Mouse (Mus musculus) neural tube, embryonic 12.5 days (tissue): ENCODE data around the gene Nkain2. TPM values are rescaled to one million over a fixed set of nuclear protein-coding genes. Genes with fewer than 3 reads are reported as not detected.

Experiments
- ATAC-seq: fragments of 200-750 bp; cut with Nextera tagmentation; 2 replicates; pipeline ENCODE4 v1.8.0; 2017; ENCODE audit warnings: low read depth, mild to moderate bottlenecking, moderate TSS enrichment, moderate library complexity; ENCODE audit not compliant: low FRiP score
- H3K27ac ChIP-seq: fragments of 300-500 bp; sonication (generic); 2 replicates; pipeline ENCODE4 v1.5.1; 2016
- H3K27me3 ChIP-seq: fragments of 300-500 bp; sonication (generic); replicated peaks from 2 replicates; pipeline ENCODE4 v1.6.1; 2016; ENCODE audit warnings: mild to moderate bottlenecking
- H3K36me3 ChIP-seq: fragments of 300-500 bp; sonication (generic); 2 replicates; pipeline ENCODE4 v1.6.1; 2016; ENCODE audit warnings: mild to moderate bottlenecking
- H3K4me1 ChIP-seq: fragments of 300-500 bp; sonication (generic); 2 replicates; pipeline ENCODE4 v1.6.1; 2016
- H3K4me2 ChIP-seq: fragments of 300-500 bp; sonication (generic); replicated peaks from 2 replicates; pipeline ENCODE4 v1.6.1; 2016; ENCODE audit warnings: mild to moderate bottlenecking
- H3K4me3 ChIP-seq: fragments of 300-500 bp; sonication (generic); 2 replicates; pipeline ENCODE4 v1.5.1; 2016
- H3K9ac ChIP-seq: fragments of 300-500 bp; sonication (generic); 2 replicates; pipeline ENCODE4 v1.6.1; 2016; ENCODE audit warnings: mild to moderate bottlenecking
- H3K9me3 ChIP-seq: fragments of 300-500 bp; sonication (generic); 2 replicates; pipeline ENCODE4 v1.6.1; 2016; ENCODE audit warnings: mild to moderate bottlenecking
- WGBS: fragments of 180-500 bp; shearing (Covaris S2); methylation state at CpG from one replicate; pipeline ENCODE4 v1.1.7; 2016; 5-methylcytosine and 5-hydroxymethylcytosine counted together
- polyA plus RNA-seq: library from polyadenylated mRNA; unstranded; fragments of >200 nt; fragmentation: Nextera tagmentation; extraction: Ambion mirVana; gene quantifications from 2 replicates; pipeline ENCODE4 v1.2.1, GENCODE M21; 2016

Nkain2 gene
- polyA plus RNA-seq: 7.2 and 7.6 TPM in 2 replicates

DNA sequence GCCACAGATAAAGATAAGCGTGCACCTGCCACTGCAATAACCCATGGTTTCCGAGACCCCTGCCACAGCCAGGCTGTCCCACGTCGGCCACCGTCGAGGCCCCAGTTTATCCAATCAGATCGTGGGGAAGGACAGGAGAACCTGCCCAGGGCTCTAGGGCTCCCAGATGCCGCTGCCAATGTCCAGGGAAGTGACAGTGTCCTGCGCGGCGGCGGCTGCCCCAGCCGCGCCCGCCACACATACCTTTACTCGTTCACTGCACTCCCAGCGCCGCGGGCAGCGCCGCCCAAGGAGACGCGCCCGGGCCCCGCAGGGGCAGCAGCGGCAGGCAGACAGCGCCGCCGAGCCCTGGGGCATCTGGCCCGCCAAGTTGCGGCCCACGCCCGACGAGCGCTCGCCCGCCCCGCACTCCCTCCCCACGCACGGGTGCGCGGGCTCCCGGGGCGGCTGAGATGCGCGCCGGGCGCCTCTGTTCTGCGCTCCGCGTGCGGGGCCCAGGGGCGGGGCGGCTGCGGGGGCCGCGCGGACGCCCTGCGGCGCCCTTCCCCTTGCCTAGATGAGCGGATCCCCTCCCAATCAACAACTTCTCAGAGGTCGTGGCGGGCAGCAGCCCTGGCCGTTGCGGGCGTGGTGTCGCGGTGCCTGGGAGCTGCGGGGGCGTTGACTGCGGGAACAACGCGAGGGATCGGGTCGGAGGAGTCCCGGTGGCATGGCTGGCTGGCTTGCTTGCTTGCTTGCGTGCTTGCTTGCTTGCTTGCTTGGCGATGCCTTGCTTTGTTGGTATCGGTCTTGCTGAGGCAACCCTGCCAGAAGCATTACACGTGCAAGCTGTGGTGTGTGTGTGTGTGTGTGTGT is at the start of gene Nkain2:
TSS of gene Nkain2 (minus strand) at position 811 of the 855 bp plus-strand sequence.
- peak within 1 kb of the TSS; percentile 79 for H3K4me2 ChIP-seq
- H3K4me3 ChIP-seq: peak within 1 kb of the TSS; percentile 83
- no peaks in the 10 kb centered on the region for H3K36me3 ChIP-seq
- peak; percentile 89 for ATAC-seq
- WGBS: under 1% methylated on average over 75 of the region's 81 CpGs
- H3K27me3 ChIP-seq: no peaks in the 10 kb centered on the region
- no peaks in the 10 kb centered on the region for H3K9me3 ChIP-seq
- no peaks in the 10 kb centered on the region for H3K4me1 ChIP-seq
- H3K27ac ChIP-seq: peak within 1 kb of the TSS; percentile 32; the same call in 1 of the 2 replicates
- peak within 1 kb of the TSS; percentile 89 for H3K9ac ChIP-seq

- Histone ChIP-seq H3K9me3 (no peaks in the 10 kb centered on the region), H3K4me1 (no peaks in the 10 kb centered on the region), H3K27me3 (no peaks in the 10 kb centered on the region), H3K9ac (no peak overlapping the region), H3K4me3 (no peak overlapping the region), H3K4me2 (no peak overlapping the region), H3K36me3 (no peaks in the 10 kb centered on the region), H3K27ac (no peak overlapping the region)
- ATAC-seq: no peak
- WGBS: 94% methylated on average over 3 of the region's 3 CpGs
Observed at GRCm38 (mm10) chr10:32939853-32940252, 49.6 kb upstream of the Nkain2 start.

DNA sequence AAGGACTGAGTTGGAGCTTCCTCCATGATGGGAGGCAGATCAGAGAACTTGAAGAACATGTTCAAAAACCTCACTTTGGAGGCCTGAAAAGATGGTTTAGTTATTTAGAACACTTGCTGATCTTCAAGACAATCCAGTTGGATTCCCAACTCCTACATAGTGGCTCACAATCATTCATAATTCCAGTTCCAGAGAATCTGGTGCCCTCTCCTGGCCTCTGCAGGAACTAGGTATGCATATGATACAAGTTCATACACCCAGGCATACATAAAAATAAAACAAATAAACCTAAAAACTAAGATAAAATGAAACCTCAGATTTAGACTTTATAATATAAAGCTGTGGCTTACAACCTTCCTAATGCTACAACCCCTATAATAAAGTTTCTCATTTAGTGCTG is 4.8 kb upstream of the Nkain2 start:
- no peaks in the 10 kb centered on the region for H3K36me3 ChIP-seq
- ATAC-seq: no peak
- H3K27ac ChIP-seq: no peak overlapping the region
- no peaks in the 10 kb centered on the region for H3K27me3 ChIP-seq
- H3K4me3 ChIP-seq: no peak overlapping the region
- no peaks in the 10 kb centered on the region for H3K9me3 ChIP-seq
- H3K4me2 ChIP-seq: no peak overlapping the region
- no peaks in the 10 kb centered on the region for H3K4me1 ChIP-seq
- no peak overlapping the region for H3K9ac ChIP-seq

DNA sequence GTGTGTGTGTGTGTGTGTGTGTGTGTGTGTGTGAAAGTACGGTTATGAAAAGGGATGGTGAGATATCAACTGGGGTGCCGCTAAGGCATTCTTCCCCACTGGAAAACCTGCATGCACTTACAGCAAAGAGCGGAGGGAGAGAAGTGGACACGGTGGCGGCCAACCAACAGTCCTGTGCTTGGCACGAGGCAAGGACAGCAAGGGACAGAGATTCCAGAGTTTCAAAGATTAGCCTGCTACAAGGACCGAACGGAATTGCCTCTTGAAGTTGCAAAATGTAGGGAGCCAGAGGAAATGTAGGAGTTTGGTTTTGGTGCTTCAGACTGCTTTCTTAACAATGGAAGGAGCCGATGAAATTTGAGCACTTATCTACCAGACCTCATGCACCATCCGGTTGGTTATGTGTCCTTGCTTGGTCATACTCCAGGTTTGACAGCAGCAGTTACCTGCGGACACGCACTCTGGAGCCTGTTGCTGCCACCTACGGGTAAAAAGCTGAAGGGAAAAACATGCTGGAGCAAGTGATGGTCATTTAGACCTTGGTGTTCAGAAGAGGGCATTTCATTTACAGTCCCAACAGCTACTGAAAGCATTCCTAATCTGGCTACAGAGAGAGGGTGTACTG is 357 bp upstream of the Nkain2 start:
- peak; percentile 57 for ATAC-seq
- H3K36me3 ChIP-seq: no peaks in the 10 kb centered on the region
- H3K27me3 ChIP-seq: no peaks in the 10 kb centered on the region
- no peaks in the 10 kb centered on the region for H3K4me1 ChIP-seq
- H3K4me2 ChIP-seq: peak overlapping the region; percentile 79
- no peak overlapping the region for H3K27ac ChIP-seq
- 5% methylated on average over 13 of the region's 13 CpGs for WGBS
- peak overlapping the region; percentile 83 for H3K4me3 ChIP-seq
- no peaks in the 10 kb centered on the region for H3K9me3 ChIP-seq
- peak overlapping the region; percentile 89 for H3K9ac ChIP-seq

DNA sequence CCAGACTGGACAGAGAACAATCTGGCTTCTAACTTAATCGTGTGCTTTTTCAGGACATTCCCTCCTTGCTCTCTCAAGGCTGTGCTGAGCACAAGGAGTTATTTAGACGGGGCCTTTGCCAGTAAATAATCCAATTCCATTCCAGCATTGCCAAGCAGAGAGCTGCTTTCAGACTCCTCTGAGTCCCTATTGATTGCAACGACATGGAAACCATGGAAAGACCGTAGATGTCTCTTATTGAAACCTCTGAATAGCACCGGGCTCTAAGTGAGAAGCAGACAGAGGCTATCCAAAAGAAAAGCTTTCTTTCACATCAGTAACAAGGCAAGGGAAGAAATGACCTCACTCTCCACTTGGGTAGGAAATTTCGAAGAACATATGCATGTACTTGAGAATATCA is 8.3 kb downstream of the Nkain2 start:
- Histone ChIP-seq H3K9me3 (no peaks in the 10 kb centered on the region), H3K27ac (no peak overlapping the region), H3K27me3 (no peaks in the 10 kb centered on the region), H3K4me1 (no peaks in the 10 kb centered on the region), H3K4me3 (no peak overlapping the region), H3K4me2 (no peak overlapping the region), H3K36me3 (no peaks in the 10 kb centered on the region), H3K9ac (no peak overlapping the region)
- ATAC-seq: no peak
- 66% methylated on average over 6 of the region's 6 CpGs for WGBS

- no peak for ATAC-seq
- no peaks in the 10 kb centered on the region for H3K36me3 ChIP-seq
- H3K4me1 ChIP-seq: no peaks in the 10 kb centered on the region
- no peak overlapping the region for H3K9ac ChIP-seq
- H3K27ac ChIP-seq: no peak overlapping the region
- H3K27me3 ChIP-seq: no peaks in the 10 kb centered on the region
- H3K9me3 ChIP-seq: no peaks in the 10 kb centered on the region
- H3K4me2 ChIP-seq: no peak overlapping the region
- 85% methylated on average over 1 of the region's 1 CpGs for WGBS
- no peak overlapping the region for H3K4me3 ChIP-seq
Observed at GRCm38 (mm10) chr10:32870691-32871406, 19.4 kb downstream of the Nkain2 start.

DNA sequence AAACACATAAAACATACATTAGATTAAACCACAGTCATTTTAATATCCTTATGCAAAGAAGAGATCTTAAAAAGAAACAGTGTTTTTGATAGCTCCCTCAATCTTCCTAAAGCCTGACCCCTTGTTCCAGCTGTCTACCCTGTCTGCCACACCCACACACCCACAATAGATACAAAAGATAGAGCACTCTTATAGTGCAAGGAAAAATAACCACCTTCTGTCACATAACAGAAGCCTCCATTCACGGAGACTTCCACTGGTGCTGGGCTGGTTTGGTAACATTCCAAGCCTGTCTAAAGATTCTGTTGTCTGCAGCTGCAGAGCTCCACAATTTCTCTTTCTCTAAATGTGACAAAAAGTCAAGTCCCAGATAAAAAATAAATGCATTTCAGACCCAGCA is 20.7 kb downstream of the Nkain2 start:
- Histone ChIP-seq H3K4me2 (no peak overlapping the region), H3K27me3 (no peaks in the 10 kb centered on the region), H3K9me3 (no peaks in the 10 kb centered on the region), H3K4me1 (no peaks in the 10 kb centered on the region), H3K27ac (no peak overlapping the region), H3K36me3 (no peaks in the 10 kb centered on the region), H3K4me3 (no peak overlapping the region), H3K9ac (no peak overlapping the region)
- ATAC-seq: no peak
- WGBS: 40% methylated on average over 1 of the region's 1 CpGs

- H3K9ac ChIP-seq: no peak overlapping the region
- ATAC-seq: no peak
- no peaks in the 10 kb centered on the region for H3K36me3 ChIP-seq
- WGBS: 85% methylated on average over 4 of the region's 4 CpGs
- H3K27me3 ChIP-seq: no peaks in the 10 kb centered on the region
- H3K4me2 ChIP-seq: no peak overlapping the region
- H3K27ac ChIP-seq: no peak overlapping the region
- no peaks in the 10 kb centered on the region for H3K4me1 ChIP-seq
- H3K4me3 ChIP-seq: no peak overlapping the region
- H3K9me3 ChIP-seq: no peaks in the 10 kb centered on the region
Observed at GRCm38 (mm10) chr10:32815210-32815883, 74.9 kb downstream of the Nkain2 start.

GRCm38 (mm10) chr10:32796215-32796614 is 94.0 kb downstream of the Nkain2 start:
- Histone ChIP-seq H3K27ac (no peak overlapping the region), H3K4me2 (no peak overlapping the region), H3K36me3 (no peaks in the 10 kb centered on the region), H3K9ac (no peak overlapping the region), H3K9me3 (no peaks in the 10 kb centered on the region), H3K27me3 (no peaks in the 10 kb centered on the region), H3K4me3 (no peak overlapping the region), H3K4me1 (no peaks in the 10 kb centered on the region)
- WGBS: 85% methylated on average over 2 of the region's 2 CpGs
- ATAC-seq: no peak

GRCm38 (mm10) chr10:32790541-32790940 is 99.7 kb downstream of the Nkain2 start:
- Histone ChIP-seq H3K9ac (no peak overlapping the region), H3K36me3 (no peaks in the 10 kb centered on the region), H3K27me3 (no peaks in the 10 kb centered on the region), H3K4me2 (no peak overlapping the region), H3K4me1 (no peaks in the 10 kb centered on the region), H3K9me3 (no peaks in the 10 kb centered on the region), H3K4me3 (no peak overlapping the region), H3K27ac (no peak overlapping the region)
- ATAC-seq: no peak

DNA sequence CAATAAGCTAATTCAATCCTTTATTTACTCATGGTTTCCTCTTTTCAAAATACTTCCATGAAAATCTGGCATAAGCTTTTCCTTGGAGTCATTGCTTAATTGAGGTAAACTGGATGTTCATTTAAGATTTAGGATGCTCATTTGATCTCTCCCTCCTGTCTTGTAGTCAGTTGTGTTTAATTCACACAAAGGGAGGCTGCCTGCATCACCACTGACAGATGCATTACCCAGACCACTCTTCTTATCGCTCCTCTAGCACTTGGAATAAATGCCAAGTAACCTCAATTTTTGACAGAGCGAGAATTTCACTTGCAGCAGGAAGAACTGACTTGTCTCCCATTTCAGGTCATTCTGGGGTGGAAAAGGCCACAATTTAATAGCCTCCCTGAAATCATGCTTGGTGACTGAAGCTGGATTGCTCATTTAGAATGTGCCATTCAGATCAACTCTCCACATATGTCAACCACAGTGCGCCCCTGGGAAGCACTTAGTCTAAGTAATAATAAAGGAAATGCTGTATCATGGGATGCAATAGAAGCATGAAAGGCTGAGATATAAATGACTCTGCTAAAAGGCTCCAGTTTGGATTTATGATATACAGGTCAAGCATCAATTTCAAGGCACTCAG is 107.4 kb downstream of the Nkain2 start:
- no peaks in the 10 kb centered on the region for H3K27me3 ChIP-seq
- no peak overlapping the region for H3K9ac ChIP-seq
- H3K9me3 ChIP-seq: no peaks in the 10 kb centered on the region
- H3K36me3 ChIP-seq: no peaks in the 10 kb centered on the region
- ATAC-seq: peak; percentile 56; the same call in 1 of the 2 replicates
- H3K4me1 ChIP-seq: no peaks in the 10 kb centered on the region
- H3K4me2 ChIP-seq: no peak overlapping the region
- H3K27ac ChIP-seq: no peak overlapping the region
- H3K4me3 ChIP-seq: no peak overlapping the region
- 81% methylated on average over 3 of the region's 3 CpGs for WGBS
